Mouse (Mus musculus): ENCODE results near the gene Agtpbp1. TPM values are rescaled to one million over a fixed set of nuclear protein-coding genes. Genes with fewer than 3 reads are reported as not detected.
"Not testable (repeated sequence)": the region's sequence is repeated elsewhere in the genome, so short reads cannot be mapped to it uniquely, and the experiment has no call there.

Agtpbp1 gene
- total RNA-seq (2021): 100 to 1,000 TPM; 351 to 374 TPM

DNA sequence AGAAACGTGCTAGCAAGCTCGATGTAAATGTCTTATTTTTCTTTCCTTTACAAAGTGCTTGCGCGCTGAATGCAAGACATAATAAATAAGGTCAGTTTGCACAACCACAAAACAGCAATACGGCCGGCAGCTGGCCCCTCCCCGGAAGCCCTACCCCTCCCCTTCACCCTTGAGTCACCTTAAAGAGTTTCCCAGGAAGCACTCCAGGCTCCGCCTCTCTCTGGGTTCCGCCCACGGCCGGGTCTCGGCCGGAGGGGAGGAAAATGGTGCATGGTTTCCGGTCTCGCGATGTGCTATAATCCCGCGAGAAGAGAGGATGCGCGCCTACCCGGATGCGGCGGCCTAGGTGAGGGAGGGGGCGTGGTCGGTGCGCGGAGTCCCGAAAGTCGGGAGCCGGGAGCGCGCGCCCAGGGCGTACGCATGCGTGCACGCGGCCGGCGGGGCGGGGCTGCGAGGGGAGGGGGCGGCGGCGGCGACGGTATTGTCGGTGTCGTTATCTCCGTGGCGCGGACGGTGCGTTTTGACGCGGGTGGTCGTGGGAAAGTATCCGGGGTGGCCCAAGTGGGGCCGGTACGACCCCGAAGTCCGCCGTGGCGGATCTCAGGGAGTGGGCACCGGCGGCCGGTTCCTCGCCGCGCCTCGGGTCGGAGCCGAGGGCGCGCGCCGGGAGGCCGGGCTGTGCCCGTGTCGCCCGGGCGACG, at the start of gene Agtpbp1, which contains the start of gene Naa35:
Agtpbp1 (minus strand) TSS at position 281 of the 701 bp plus-strand sequence.
Naa35 (plus strand) TSS at position 313 of the 701 bp plus-strand sequence.
- peak; percentile 99 for DNase-seq (ENCODE audit: extremely low spot score in 1 of 2, low spot score in 1 of 2)

GRCm38 (mm10) chr13:59634637-59635036, 49.6 kb upstream of the Agtpbp1 start:
- no peak for DNase-seq (ENCODE audit: extremely low spot score in 1 of 2, low spot score in 1 of 2)

GRCm38 (mm10) chr13:59626739-59627138, 41.7 kb upstream of the Agtpbp1 start:
- DNase-seq (ENCODE audit: extremely low spot score in 1 of 2, low spot score in 1 of 2): no peak

DNA sequence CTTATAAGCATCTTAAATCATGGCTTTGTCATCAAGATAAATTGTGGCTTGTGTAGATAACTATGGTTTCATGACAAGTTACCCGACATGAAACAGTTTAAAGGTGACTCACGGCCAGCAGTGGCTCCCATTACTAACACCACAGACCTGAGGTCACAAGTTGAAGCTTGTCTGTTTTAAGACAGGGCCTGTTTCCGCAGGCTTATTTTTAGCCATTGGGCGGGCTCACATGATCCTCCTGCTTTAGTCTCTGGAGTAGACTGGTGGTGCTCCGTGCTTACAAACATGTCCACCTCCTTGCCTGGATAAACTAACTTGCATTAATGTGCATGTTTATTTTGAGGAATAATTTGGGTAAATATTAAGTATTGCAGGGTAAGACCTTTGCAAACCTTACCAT, 39.9 kb upstream of the Agtpbp1 start:
- DNase-seq (ENCODE audit: extremely low spot score in 1 of 2, low spot score in 1 of 2): no peak

GRCm38 (mm10) chr13:59624389-59624788, 39.4 kb upstream of the Agtpbp1 start:
- no peak for DNase-seq (ENCODE audit: extremely low spot score in 1 of 2, low spot score in 1 of 2)

- DNase-seq (ENCODE audit: extremely low spot score in 1 of 2, low spot score in 1 of 2): no peak
Measured at GRCm38 (mm10) chr13:59621643-59622489, 36.8 kb upstream of the Agtpbp1 start.

- no peak for DNase-seq (ENCODE audit: extremely low spot score in 1 of 2, low spot score in 1 of 2)
Measured at GRCm38 (mm10) chr13:59618463-59618862, 33.4 kb upstream of the Agtpbp1 start.

DNA sequence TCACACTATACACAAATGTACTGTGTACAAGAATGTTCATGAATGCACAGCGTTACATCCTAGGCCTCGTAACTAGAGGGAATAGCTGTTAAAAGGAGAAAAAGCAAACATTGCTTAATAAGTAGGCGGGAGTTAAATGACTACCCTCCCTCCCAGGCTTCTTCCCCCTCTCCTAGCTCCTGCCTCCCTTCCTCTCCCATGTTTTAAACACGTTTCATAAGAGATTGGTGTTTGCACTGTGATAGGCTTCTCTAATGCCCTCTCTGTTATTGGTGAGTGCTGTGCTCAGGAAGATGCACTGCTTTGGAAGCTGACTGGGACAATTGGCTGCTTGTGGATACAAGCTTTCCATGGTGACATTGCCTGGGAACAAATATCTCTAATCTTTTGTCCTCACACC, 30.5 kb upstream of the Agtpbp1 start:
- DNase-seq (ENCODE audit: extremely low spot score in 1 of 2, low spot score in 1 of 2): no peak

DNA sequence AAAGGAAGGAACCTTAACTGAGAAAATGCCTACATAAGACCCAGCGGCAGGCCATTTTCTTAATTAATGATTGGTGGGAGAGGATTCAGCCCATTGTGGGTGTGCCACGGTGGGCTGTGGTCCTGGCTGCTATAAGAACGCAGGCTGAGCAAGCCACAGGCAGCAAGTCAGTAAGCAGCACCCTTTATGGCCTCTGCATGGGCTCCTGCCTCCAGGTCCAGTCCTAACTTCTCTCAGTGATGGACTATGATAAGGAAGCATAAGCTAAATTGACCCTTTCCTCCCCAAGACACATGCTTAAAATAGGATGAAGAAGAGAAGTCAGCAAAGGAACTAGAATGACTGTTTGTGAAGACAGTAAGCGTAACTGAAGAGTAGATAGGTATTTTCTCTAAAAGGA, 30.1 kb upstream of the Agtpbp1 start:
- DNase-seq (ENCODE audit: extremely low spot score in 1 of 2, low spot score in 1 of 2): no peak

GRCm38 (mm10) chr13:59613868-59614267, 28.8 kb upstream of the Agtpbp1 start:
- no peak for DNase-seq (ENCODE audit: extremely low spot score in 1 of 2, low spot score in 1 of 2)

DNA sequence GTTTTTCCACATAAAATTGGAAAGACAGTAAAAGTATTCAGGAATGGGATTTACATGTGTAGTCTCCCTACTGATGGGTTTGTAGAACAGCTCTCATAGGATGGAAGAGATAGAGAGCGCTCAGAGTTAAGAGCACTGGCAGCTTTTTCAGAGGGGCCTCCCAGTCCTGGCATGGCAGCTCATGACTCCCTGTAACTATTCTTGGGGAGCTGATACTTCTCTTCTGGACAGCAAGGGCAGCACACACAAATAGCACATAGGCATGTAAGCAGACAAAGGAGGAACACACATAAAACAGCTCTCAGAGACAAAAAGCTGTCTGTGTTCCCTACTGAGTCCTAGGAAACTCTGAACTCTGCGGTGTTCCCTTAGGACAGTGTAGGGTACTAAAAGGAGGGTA, 25.4 kb upstream of the Agtpbp1 start:
- no peak for DNase-seq (ENCODE audit: extremely low spot score in 1 of 2, low spot score in 1 of 2)

DNA sequence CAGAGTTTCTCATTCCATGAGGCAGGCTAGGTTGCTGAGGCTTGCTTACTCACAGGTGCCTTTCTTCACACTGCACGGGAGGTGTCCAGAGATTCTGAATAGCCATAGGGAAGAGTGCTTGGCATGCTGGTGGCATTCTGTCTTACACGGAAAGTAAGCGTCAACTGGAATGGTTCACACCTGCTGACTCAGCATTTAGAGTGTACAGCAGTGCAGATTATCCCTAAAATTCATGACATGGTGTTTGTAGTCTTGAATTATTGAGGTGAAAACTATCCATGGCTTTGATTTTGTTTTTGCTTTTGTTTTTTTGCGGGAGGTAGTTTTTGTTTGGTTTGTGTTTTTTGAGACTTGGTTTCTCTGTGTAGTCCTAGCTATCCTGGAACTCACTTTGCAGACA, 24.9 kb upstream of the Agtpbp1 start:
- no peak for DNase-seq (ENCODE audit: extremely low spot score in 1 of 2, low spot score in 1 of 2)

- DNase-seq (ENCODE audit: extremely low spot score in 1 of 2, low spot score in 1 of 2): no peak
Measured at GRCm38 (mm10) chr13:59605221-59605922, 20.3 kb upstream of the Agtpbp1 start.

DNA sequence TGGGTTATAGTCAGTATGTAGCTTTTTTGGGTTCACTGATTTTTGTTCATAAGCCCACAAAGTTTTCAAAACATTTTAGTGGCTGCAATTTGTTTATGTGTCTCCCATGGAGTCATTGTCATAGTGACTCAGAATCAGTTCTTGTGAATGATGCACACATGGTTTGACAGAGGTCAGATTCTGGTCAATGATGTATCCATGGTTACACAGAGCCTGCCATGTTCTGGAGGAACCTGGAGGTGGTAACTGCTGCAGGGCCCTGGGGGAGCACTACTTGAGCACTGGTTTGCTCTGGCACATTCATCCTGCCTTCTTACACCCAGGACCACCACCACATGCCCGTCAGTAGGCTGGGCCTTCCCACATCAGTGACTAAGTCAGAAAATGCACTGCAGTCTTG, 19.5 kb upstream of the Agtpbp1 start:
- no peak for DNase-seq (ENCODE audit: extremely low spot score in 1 of 2, low spot score in 1 of 2)

DNA sequence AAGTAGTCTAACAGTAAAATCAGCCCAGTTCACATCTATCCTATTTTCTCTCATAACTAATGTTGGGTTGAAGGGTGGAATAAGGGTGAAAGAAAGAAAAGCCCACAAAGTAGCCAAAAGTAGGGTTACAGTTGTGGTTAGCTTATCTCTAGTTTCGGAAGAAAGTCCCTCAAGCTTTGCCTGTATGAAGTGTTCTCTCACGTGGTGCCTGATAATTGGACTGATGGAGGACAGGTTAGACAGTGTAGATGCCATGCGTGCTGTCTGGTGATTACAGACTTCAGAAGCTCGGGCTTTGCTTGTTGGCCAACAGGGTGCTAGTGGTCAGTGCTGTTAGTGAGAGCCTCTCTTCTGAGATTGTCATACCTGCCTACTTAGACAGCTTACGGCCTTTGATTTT, 18.1 kb upstream of the Agtpbp1 start:
- no peak for DNase-seq (ENCODE audit: extremely low spot score in 1 of 2, low spot score in 1 of 2)

DNA sequence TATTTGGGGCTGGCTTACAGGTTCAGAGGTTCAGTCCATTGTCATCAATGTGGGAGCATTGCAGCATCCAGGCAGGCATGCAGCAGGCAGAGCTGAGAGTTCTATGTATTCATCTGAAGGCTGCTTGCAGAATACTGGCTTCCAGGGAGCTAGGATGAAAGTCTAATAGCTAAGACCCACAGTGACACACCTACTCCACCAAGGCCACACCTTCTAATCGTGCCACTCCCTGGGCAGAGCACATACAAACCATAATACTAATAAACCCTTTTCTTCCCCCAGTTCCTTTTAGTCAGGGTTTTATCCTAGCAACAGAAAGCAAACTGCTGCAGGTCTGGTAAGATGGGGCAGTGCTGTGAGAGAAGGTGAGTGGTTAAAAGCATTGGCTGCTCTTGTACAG, 7.6 kb upstream of the Agtpbp1 start:
- DNase-seq (ENCODE audit: extremely low spot score in 1 of 2, low spot score in 1 of 2): no peak

- DNase-seq (ENCODE audit: extremely low spot score in 1 of 2, low spot score in 1 of 2): not testable (repeated sequence)
Measured at GRCm38 (mm10) chr13:59592058-59592457, 7.0 kb upstream of the Agtpbp1 start.

DNA sequence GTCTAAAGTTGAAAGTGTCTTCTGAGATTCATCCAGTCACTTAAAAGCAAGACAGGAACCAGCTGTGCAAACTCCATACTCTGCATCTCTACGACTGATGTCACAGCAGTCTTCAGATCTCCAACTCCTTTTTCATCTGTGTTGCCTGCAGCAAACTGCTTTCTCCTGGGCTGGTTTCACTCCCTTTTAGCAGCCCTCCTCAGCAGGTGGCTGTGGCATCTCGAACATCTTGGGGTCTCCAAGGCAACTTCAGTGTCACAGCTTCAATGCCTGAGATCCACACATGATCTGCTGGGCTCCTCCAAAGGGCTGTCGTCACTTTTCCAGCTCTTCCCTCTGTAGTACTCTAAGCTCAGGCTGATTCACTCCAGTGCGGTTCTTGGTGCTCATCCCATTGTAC, 5.7 kb upstream of the Agtpbp1 start:
- DNase-seq (ENCODE audit: extremely low spot score in 1 of 2, low spot score in 1 of 2): no peak

DNA sequence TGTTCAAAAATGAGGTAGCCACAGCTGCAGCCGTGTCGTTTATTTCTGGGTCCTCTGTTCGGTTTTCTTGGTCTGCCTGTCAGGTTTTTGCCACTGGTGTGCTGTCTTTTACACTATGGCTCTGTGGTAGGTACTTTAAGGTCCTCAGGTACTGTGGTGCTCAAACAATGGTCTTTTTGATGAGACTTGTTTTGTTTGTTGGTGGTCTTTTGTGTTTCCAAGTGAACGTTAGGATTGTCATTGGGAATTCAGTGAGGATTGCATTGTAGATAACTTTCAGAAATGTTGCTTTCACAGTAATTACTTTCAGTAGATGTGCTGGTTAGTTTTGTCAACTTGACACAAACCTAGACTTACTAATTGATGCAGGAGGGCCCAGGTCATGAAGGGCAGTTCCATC, 4.6 kb upstream of the Agtpbp1 start:
- DNase-seq (ENCODE audit: extremely low spot score in 1 of 2, low spot score in 1 of 2): no peak

GRCm38 (mm10) chr13:59587201-59587600, 2.2 kb upstream of the Agtpbp1 start:
- DNase-seq (ENCODE audit: extremely low spot score in 1 of 2, low spot score in 1 of 2): no peak

DNA sequence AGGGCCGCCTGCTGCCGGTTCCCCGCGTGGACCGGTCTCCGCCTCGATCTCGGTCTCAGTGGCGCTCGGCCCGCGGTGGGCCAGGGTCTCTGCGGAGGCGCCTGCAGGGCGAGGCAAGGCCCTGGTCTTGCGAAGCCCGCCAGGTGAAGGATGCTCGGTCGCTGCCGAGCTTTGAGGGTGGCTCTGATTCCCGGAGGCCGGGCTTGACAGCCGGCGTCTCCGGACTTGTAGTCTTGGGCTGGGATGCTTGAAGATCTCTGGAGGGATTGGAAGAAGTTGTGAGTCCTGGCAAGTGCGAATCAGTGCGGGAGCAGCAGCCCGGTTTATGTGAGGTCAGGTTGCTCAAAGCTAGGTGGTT, 600 bp upstream of the Agtpbp1 start:
- peak in 1 of 2 experiments; percentile 22 for DNase-seq (ENCODE audit: extremely low spot score in 1 of 2, low spot score in 1 of 2)

Data from layer of hippocampus, postnatal 25 days (tissue).